ENCODE assay signal across 8 mouse cellular contexts in genomic region chr3:65659620-65659932, GRCm38 (mm10). TPM values are rescaled to one million over a fixed set of nuclear protein-coding genes. Genes with fewer than 3 reads are reported as not detected.
DNase-seq lines count a peak whose midpoint lies in the region; ATAC-seq and TF ChIP-seq lines count a peak whose summit lies in the region.

No protein-coding gene starts in this region.

- DNase-seq in lung, postnatal 14 days, result no peak
- no peak for DNase-seq in limb, embryonic 10.5 days (ENCODE audit: low spot score)
- no peak for DNase-seq in cerebellum, adult 18-20 months
- no peak for DNase-seq in layer of hippocampus, adult 8-10 months (ENCODE audit: low spot score in 2 of 2)

- 3% methylated on average over 9 of the region's 9 CpGs for WGBS in lung, embryonic 15.5 days
- 3% methylated on average over 9 of the region's 9 CpGs for WGBS in limb, embryonic 10.5 days
- 2% methylated on average over 9 of the region's 9 CpGs for WGBS in neural tube, embryonic 15.5 days

- peak overlapping the region; percentile 60 for H3K4me3 ChIP-seq in lung, embryonic 15.5 days
- H3K4me3 ChIP-seq in embryonic fibroblast, embryonic 13.5 days (ENCODE audit: insufficient read depth, low read length), result peak overlapping the region; percentile 45
- peak overlapping the region; percentile 79 for H3K4me3 ChIP-seq in limb, embryonic 10.5 days
- peak overlapping the region; percentile 65 for H3K4me3 ChIP-seq in neural tube, embryonic 15.5 days (replicated peaks)

- H3K27ac ChIP-seq in lung, embryonic 15.5 days, result peak overlapping the region; percentile 89
- peak overlapping the region; percentile 80 for H3K27ac ChIP-seq in embryonic fibroblast, embryonic 13.5 days (ENCODE audit: insufficient read depth, low read length)
- H3K27ac ChIP-seq in limb, embryonic 10.5 days, result peak overlapping the region; percentile 94
- H3K27ac ChIP-seq in neural tube, embryonic 15.5 days (replicated peaks), result peak overlapping the region; percentile 73; the same call in 1 of the 2 replicates

- H3K9ac ChIP-seq in lung, embryonic 15.5 days, result peak overlapping the region; percentile 70
- H3K9ac ChIP-seq in neural tube, embryonic 15.5 days (replicated peaks), result peak overlapping the region; percentile 62

- H3K9me3 ChIP-seq in lung, embryonic 15.5 days, result no peaks in the 10 kb centered on the region
- H3K9me3 ChIP-seq in limb, embryonic 10.5 days (replicated peaks), result no peaks in the 10 kb centered on the region
- no peaks in the 10 kb centered on the region for H3K9me3 ChIP-seq in neural tube, embryonic 15.5 days (replicated peaks)

- peaks cover 12% of the 10 kb centered on the region for H3K4me1 ChIP-seq in lung, embryonic 15.5 days
- H3K4me1 ChIP-seq in embryonic fibroblast, embryonic 13.5 days (ENCODE audit: control insufficient read depth, insufficient read depth, low read length), result no peaks in the 10 kb centered on the region
- peaks cover 31% of the 10 kb centered on the region for H3K4me1 ChIP-seq in limb, embryonic 10.5 days
- H3K4me1 ChIP-seq in neural tube, embryonic 15.5 days, result peaks cover 16% of the 10 kb centered on the region

- H3K36me3 ChIP-seq in lung, embryonic 15.5 days, result no peaks in the 10 kb centered on the region
- no peaks in the 10 kb centered on the region for H3K36me3 ChIP-seq in limb, embryonic 10.5 days
- no peaks in the 10 kb centered on the region for H3K36me3 ChIP-seq in neural tube, embryonic 15.5 days

- peak; percentile 20; the same call in 1 of the 2 replicates for ATAC-seq in lung, embryonic 15.5 days (ENCODE audit: borderline replicate concordance, extremely low read depth, low FRiP score, low TSS enrichment)
- ATAC-seq in neural tube, embryonic 15.5 days (ENCODE audit: low FRiP score), result peak; percentile 51; the same call in 1 of the 2 replicates
- no peak for ATAC-seq in cerebellum, adult (ENCODE audit: insufficient number of reproducible peaks, low FRiP score, low TSS enrichment)

- H3K27me3 ChIP-seq in lung, embryonic 15.5 days, result peaks cover 7% of the 10 kb centered on the region; the same call in 1 of the 2 replicates
- H3K27me3 ChIP-seq in limb, embryonic 10.5 days (ENCODE audit: low read depth, poor library complexity, severe bottlenecking), result peaks cover 20% of the 10 kb centered on the region
- peaks cover 4% of the 10 kb centered on the region; the same call in 1 of the 2 replicates for H3K27me3 ChIP-seq in neural tube, embryonic 15.5 days (replicated peaks)

- no peak for TF ChIP-seq POLR2A in embryonic fibroblast, embryonic 13.5 days (IDR thresholded peaks at IDR 0.05; ENCODE audit: low read depth, low read length)

- peak overlapping the region; percentile 92 for H3K4me2 ChIP-seq in lung, embryonic 15.5 days
- peak overlapping the region; percentile 99 for H3K4me2 ChIP-seq in neural tube, embryonic 15.5 days

- no peak for TF ChIP-seq CTCF in embryonic fibroblast, embryonic 13.5 days (IDR thresholded peaks at IDR 0.05; ENCODE audit: borderline replicate concordance, insufficient read depth, low read length)

RNA-seq across cellular contexts. Expression of gene Lekr1, which starts 6.5 kb away (rescaled TPM):
- 8.7 and 9.7 TPM in 2 replicates for polyA plus RNA-seq in lung, embryonic 15.5 days (2015; fragmentation: Nextera tagmentation; extraction: Ambion mirVana)
- polyA plus RNA-seq in embryonic fibroblast, embryonic 13.5 days (2011; ENCODE audit: insufficient read length, low read depth, missing spikeins), result 4.2 and 5.2 TPM in 2 replicates
- polyA plus RNA-seq in limb, embryonic 10.5 days (2016; fragmentation: Nextera tagmentation; extraction: Ambion mirVana), result 3.7 and 5.3 TPM in 2 replicates
- 7.2 and 9.7 TPM in 2 replicates for polyA plus RNA-seq in neural tube, embryonic 15.5 days (2015; fragmentation: Nextera tagmentation; extraction: Ambion mirVana)
- total RNA-seq in layer of hippocampus, adult 8-10 months (2022), result 1 to 10 TPM; 6.6 to 8.8 (median 7.4) TPM
